Mouse (Mus musculus): ENCODE results near the gene Txndc11. TPM values are rescaled to one million over a fixed set of nuclear protein-coding genes. Genes with fewer than 3 reads are reported as not detected.

The Txndc11 gene
- 10 to 100 TPM; 23.3 to 27.8 TPM for total RNA-seq (2023)

GRCm38 (mm10) chr16:11134348-11135344 is at the start of gene Txndc11:
Gene Txndc11 (minus strand): TSS chr16:11134650.

DNA sequence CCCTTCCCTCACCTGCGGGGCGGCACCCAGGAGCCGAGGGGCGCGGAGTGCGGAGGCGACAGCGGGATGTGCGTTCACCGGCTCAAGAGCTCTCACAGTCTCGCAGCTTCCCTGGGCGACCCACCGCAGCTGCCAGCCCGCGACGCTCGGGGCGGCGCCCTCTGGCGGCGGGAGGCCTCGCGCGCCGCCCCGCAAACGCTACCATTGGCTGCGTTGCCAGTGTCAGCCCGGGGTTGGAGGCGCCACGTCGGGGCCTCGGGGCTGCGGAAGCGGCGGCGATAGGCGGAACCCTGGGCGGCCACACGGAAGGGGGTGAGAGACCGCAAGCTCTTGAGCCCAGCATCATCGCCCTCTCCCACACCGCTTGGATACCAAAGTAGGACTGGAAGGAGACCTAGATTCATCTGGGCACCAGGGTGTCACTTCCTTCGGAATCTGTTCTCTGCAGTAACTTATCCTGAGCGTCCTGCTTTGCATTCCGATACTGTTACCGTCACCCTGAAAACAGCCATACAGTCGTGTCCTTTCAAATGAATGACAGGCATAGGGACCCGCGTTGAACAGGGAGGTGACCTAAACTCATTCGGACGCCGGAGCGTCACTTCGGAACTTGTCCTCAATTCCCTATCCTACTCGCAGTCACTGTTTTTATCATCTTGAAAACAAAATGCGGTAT is 41.9 kb upstream of the Txndc11 start, which contains the start of gene Zc3h7a:
Zc3h7a (minus strand) TSS at position 186 of the 676 bp plus-strand sequence.

DNA sequence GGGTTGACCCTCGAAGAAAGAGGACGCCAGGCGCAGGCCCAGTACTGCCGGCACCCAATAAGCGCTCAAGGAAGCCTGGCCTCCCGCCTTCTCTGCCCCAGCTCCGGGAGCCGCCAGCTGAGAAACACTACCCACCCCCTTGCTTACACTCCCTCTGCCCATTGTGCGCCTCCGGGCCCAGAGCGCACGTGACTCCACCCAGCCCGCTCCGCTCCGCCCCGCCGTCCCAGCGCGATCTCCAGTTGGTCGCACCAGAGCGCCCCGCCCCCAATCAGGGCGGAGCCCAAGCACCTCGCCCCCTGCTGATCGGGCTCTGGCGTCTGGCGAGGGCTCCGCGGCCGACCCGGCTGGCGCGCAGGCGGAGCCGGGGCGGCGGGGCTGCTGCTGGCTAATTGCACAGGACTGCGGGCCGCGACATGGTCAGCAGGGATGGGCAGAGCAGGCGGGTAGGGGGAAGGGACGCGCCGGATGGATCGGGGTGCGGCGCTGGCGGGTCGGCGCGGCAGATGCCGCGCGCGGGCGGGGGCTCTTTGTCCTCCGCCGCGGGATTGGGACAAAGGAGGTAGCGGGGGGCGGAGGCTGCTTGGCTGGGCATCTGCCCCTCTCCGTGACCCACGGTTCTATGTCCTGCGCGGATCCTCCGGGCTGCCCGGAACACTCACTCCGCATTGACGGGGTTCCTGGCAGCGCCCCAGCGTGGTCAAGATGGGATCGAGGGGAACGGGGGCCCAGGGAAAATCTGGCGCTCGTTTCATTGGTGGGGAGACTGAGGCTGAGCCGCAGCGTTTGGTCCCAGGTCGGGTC is 68.2 kb downstream of the Txndc11 start, which contains the start of gene Litaf:
Litaf (minus strand) TSS at position 129 of the 804 bp plus-strand sequence.

DNA sequence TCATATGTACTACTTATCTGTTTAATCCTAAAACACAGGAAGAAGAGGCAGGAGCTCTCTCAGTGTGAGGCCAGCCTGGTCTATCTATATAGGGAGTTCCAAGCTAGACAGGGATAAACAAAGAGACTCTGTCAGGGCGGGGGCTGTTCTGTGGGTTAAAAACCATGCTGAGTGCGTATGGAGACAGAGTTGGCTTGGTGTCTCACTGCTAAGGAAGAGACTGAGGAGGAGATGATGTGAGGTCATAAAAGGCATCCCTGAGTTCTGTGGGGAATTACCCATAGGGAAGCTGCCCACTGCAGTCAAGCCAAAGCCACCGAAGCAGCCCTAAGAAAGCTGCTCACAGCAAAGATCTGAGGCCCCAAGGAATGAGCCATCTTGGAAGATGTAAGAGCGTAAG is 73.8 kb downstream of the Txndc11 start, which contains the start of gene Snn:
Snn (plus strand) TSS at position 301 of the 400 bp plus-strand sequence.

Other genes with a start within 250 kb of the Txndc11 start
- 1 to 10 TPM; 1.0 to 1.1 TPM for gene Snn, start 73.7 kb downstream of the Txndc11 start, total RNA-seq (2023)
- 100 to 1,000 TPM; 221 to 280 TPM for gene Litaf, start 68.5 kb downstream of the Txndc11 start, total RNA-seq (2023)
- 100 to 1,000 TPM; 178 to 190 TPM for gene Zc3h7a, start 41.7 kb upstream of the Txndc11 start, total RNA-seq (2023)
- gene Rsl1d1, start 68.7 kb upstream of the Txndc11 start, total RNA-seq (2023) = 10 to 100 TPM; 25.1 to 30.3 TPM
- gene Gspt1, start 119.7 kb upstream of the Txndc11 start, total RNA-seq (2023) = 10 to 100 TPM; 35.8 to 40.5 TPM
- gene Tnfrsf17, start 179.2 kb upstream of the Txndc11 start, total RNA-seq (2023) = under 1 TPM in 1 of 2 experiments, not detected in 1; 0.53 TPM
- 10 to 100 TPM; 21.9 to 30.8 TPM for gene Snx29, start 188.3 kb upstream of the Txndc11 start, total RNA-seq (2023)